Comparison of ENCODE assay signal across 24 mouse cellular contexts in genomic region chr16:30724591-30724990, GRCm38 (mm10).
DNase-seq lines count a peak whose midpoint lies in the region; ATAC-seq lines count a peak whose summit lies in the region.
"Had no signal": no experiment of that assay in that cellular context is flagged by ENCODE, and none has a peak within 500 bp of the region (broad histone marks: within the 10 kb centered on the region; RNA-seq: fewer than 3 reads in every experiment).

No protein-coding gene starts in this region.

- H3K27me3 ChIP-seq in embryonic facial prominence, embryonic 13.5 days = no peaks in the 10 kb centered on the region
- no peaks in the 10 kb centered on the region for H3K27me3 ChIP-seq in limb, embryonic 12.5 days
- no peaks in the 10 kb centered on the region for H3K27me3 ChIP-seq in midbrain, embryonic 14.5 days (ENCODE audit: control insufficient read depth, insufficient read depth, low read length)
- H3K27me3 ChIP-seq: heart, embryonic 12.5 days; hindbrain, embryonic 12.5 days; liver, embryonic 13.5 days; midbrain, embryonic 12.5 days had no signal

- 10% methylated on average over 1 of the region's 1 CpGs for WGBS in embryonic facial prominence, embryonic 13.5 days
- whole genome bisulfite sequencing in limb, embryonic 12.5 days = 27% methylated on average over 1 of the region's 1 CpGs
- 97% methylated on average over 1 of the region's 1 CpGs for WGBS in midbrain, embryonic 14.5 days

- ATAC-seq in embryonic facial prominence, embryonic 13.5 days (ENCODE audit: insufficient number of reproducible peaks, insufficient read depth, low FRiP score, low TSS enrichment, low read depth) = no peak
- peak; percentile 84; the same call in 1 of the 2 replicates for ATAC-seq in limb, embryonic 12.5 days (ENCODE audit: insufficient number of reproducible peaks, insufficient read depth, low FRiP score, low TSS enrichment, low read depth)
- no peak for ATAC-seq in midbrain, embryonic 14.5 days (ENCODE audit: low FRiP score, low TSS enrichment)

- H3K36me3 ChIP-seq in embryonic facial prominence, embryonic 13.5 days = no peaks in the 10 kb centered on the region
- no peaks in the 10 kb centered on the region for H3K36me3 ChIP-seq in limb, embryonic 12.5 days
- H3K36me3 ChIP-seq in midbrain, embryonic 14.5 days (ENCODE audit: control insufficient read depth, insufficient read depth, low read length) = no peaks in the 10 kb centered on the region
- H3K36me3 ChIP-seq: forebrain, embryonic 10.5 days; heart, embryonic 12.5 days; hindbrain, embryonic 12.5 days; liver, embryonic 13.5 days; midbrain, embryonic 12.5 days had no signal

- H3K27ac ChIP-seq in embryonic facial prominence, embryonic 13.5 days = peak overlapping the region; percentile 33; the same call in 1 of the 2 replicates
- 0 out of 2 replicates have a peak overlapping the region, but pooled peaks have one; percentile 25 for H3K27ac ChIP-seq in limb, embryonic 12.5 days
- H3K27ac ChIP-seq in midbrain, embryonic 14.5 days (replicated peaks; ENCODE audit: low read depth, low read length) = no peak overlapping the region
- H3K27ac ChIP-seq: forebrain, embryonic 10.5 days; hindbrain, embryonic 12.5 days; left cerebral cortex, adult 2 months; liver, embryonic 13.5 days; midbrain, embryonic 12.5 days had no signal

- DNase-seq in embryo, embryonic 10 days (ENCODE audit: low spot score) = peak; percentile 60
- DNase-seq in embryo, embryonic 9.5 days (ENCODE audit: extremely low spot score) = no peak
- DNase-seq in NIH3T3 (ENCODE audit: low read depth) = peak; percentile 51
- no peak for DNase-seq in midbrain, embryonic 14.5 days
- no peak for DNase-seq in adrenal gland, postnatal 4 days (ENCODE audit: low spot score in 2 of 2)
- DNase-seq in kidney, adult 8-10 months = no peak
- DNase-seq: cerebellum, adult 11-12 months; cerebellum, postnatal 36 days; heart, postnatal 10 days; kidney, adult 11 months; layer of hippocampus, adult 9-11 months; left cerebral cortex, postnatal 4 days; liver, embryonic 13.5 days; lung, adult 2 months; lung, postnatal 14 days; right cerebral cortex, postnatal 14 days; spleen, adult 18-20 months had no signal

- peaks cover 2% of the 10 kb centered on the region; the same call in 1 of the 2 replicates for H3K9me3 ChIP-seq in embryonic facial prominence, embryonic 13.5 days
- H3K9me3 ChIP-seq in limb, embryonic 12.5 days = peaks cover 13% of the 10 kb centered on the region
- peaks cover 4% of the 10 kb centered on the region for H3K9me3 ChIP-seq in midbrain, embryonic 14.5 days (ENCODE audit: control insufficient read depth, low read length)
- H3K9me3 ChIP-seq: forebrain, embryonic 10.5 days; hindbrain, embryonic 12.5 days; liver, embryonic 13.5 days had no signal

- no peak overlapping the region for H3K4me2 ChIP-seq in embryonic facial prominence, embryonic 13.5 days
- no peak overlapping the region for H3K4me2 ChIP-seq in limb, embryonic 12.5 days
- H3K4me2 ChIP-seq in midbrain, embryonic 14.5 days (ENCODE audit: low read length) = no peak overlapping the region
- H3K4me2 ChIP-seq: heart, embryonic 12.5 days; hindbrain, embryonic 12.5 days; liver, embryonic 13.5 days; midbrain, embryonic 12.5 days had no signal

- H3K9ac ChIP-seq in embryonic facial prominence, embryonic 13.5 days = no peak overlapping the region
- no peak overlapping the region for H3K9ac ChIP-seq in limb, embryonic 12.5 days (replicated peaks)
- H3K9ac ChIP-seq in midbrain, embryonic 14.5 days (replicated peaks; ENCODE audit: low read length) = no peak overlapping the region
- H3K9ac ChIP-seq: heart, embryonic 12.5 days; hindbrain, embryonic 12.5 days; liver, embryonic 13.5 days; midbrain, embryonic 12.5 days had no signal

- H3K4me1 ChIP-seq in embryonic facial prominence, embryonic 13.5 days = peaks cover 12% of the 10 kb centered on the region
- peaks cover 20% of the 10 kb centered on the region for H3K4me1 ChIP-seq in limb, embryonic 12.5 days (replicated peaks)
- no peaks in the 10 kb centered on the region for H3K4me1 ChIP-seq in midbrain, embryonic 14.5 days (ENCODE audit: control insufficient read depth, insufficient read depth, low read length)
- H3K4me1 ChIP-seq: hindbrain, embryonic 12.5 days; liver, embryonic 13.5 days; midbrain, embryonic 12.5 days had no signal

- H3K4me3 ChIP-seq in embryonic facial prominence, embryonic 13.5 days = no peak overlapping the region
- H3K4me3 ChIP-seq in limb, embryonic 12.5 days (replicated peaks) = no peak overlapping the region
- no peak overlapping the region for H3K4me3 ChIP-seq in midbrain, embryonic 14.5 days (replicated peaks; ENCODE audit: low read depth, low read length)
- H3K4me3 ChIP-seq: forebrain, embryonic 10.5 days; heart, embryonic 12.5 days; hindbrain, embryonic 12.5 days; left cerebral cortex, adult 2 months; liver, embryonic 13.5 days; midbrain, embryonic 12.5 days had no signal

Comparison
In these comparisons a context has a peak if more than half of its experiments do, and no peak if none do; other contexts are left out.
1. DNase-seq: peak in embryo, embryonic 10 days (single experiment) and NIH3T3 (single experiment); none in embryo, embryonic 9.5 days (single experiment), midbrain, embryonic 14.5 days (single experiment), adrenal gland, postnatal 4 days (0 of 2) and kidney, adult 8-10 months (0 of 2).